Mouse (Mus musculus): ENCODE measurements around the gene Galp.
"Not testable (repeated sequence)": the region's sequence is repeated elsewhere in the genome, so short reads cannot be mapped to it uniquely, and the experiment has no call there.

The Galp gene

GRCm38 (mm10) chr7:6179013-6179412 is 17.9 kb upstream of the Galp start:
- no peak for DNase-seq

- no peak for DNase-seq
Measured at GRCm38 (mm10) chr7:6182882-6183281, 14.0 kb upstream of the Galp start.

DNA sequence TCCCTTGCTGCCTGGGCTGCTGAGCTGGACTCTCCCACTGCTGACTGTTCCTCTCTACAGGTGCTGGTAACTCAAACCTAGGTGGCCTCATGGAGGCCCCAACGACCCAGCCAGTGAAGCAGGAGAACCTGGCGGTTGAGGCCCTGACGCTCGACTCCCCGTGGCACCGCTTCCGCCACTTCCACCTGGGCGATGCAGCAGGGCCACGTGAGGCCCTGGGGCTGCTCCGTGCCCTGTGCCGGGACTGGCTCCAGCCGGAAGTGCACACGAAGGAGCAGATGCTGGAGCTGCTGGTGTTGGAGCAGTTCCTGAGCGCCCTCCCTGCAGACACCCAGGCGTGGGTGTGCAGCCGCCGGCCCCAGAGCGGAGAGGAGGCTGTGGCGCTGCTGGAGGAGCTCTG is 13.1 kb upstream of the Galp start:
- no peak for DNase-seq

DNA sequence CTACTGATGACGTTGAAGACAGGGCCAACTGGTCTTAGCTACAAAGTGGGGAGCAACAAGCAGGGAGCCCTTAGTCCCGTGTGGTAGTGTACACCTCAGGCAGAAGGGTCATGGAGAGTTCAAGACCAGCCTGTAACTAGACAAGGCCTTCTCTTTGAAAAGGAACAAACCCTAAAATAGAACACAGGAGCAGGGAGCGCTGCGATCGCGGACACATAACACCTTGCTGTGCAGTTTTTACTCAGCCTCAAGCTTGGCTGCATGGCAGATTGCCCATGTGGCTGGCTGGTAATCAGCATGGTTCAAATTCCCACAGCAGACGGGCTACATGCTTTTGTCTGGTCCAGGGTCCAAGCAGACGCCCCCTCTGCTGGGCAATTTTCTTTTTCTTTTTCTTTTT is 12.4 kb upstream of the Galp start:
- no peak for DNase-seq

DNA sequence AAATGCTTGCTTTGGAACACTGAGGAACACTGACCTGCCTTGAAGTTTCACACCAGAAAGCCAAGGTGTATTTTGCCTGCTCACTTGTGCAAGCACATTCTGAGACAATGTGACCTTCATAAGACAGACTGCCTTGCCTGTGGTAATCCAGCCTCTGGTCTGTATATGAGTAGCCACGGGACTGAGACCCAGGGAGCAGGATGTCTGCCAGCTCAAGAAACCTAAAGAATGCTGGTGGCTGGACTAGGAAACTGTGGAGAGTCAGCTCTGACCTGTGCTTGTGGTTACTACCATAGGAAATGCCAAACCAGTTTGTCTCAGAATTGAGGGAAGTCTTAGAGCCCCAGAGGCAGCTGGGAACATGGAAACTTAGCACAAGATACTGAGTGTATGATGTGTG is 11.5 kb upstream of the Galp start:
- DNase-seq: no peak

GRCm38 (mm10) chr7:6186176-6186575 is 10.7 kb upstream of the Galp start:
- DNase-seq: no peak

- DNase-seq: no peak
Measured at GRCm38 (mm10) chr7:6186756-6187155, 10.1 kb upstream of the Galp start.

DNA sequence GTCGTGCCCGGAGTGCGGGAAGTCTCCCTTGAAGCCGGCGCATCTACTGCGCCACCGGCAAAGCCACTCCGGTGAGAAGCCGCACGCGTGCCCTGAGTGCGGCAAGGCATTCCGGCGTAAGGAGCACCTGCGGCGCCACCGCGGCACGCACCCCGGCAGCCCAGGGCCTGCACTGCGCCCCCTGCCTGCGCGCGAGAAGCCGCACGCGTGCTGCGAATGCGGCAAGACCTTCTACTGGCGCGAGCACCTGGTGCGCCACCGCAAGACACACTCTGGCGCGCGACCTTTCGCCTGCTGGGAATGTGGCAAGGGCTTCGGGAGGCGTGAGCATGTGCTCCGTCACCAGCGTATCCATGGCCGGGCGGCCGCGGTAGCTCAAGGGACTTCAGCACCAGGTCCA is 7.3 kb upstream of the Galp start:
- no peak for DNase-seq

DNA sequence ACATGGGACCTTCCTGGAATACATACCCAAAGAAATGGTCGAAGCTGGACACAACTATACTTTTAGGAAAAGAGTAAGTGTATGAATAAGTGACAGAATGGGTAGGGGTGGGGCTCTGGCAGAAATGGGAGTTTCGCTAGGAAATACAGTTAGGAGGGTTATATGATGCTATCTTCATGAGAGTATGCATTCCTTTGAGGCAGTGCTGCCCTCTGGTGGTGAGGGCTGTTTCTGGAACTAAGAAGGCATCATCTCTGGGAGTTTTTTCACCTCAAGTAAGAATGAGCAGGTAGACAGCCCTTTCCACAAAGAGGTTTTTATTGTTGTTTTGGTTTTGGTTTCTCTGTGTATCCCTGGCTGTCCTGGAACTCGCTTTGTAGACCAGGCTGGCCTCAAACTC is 5.5 kb upstream of the Galp start:
- DNase-seq: peak; percentile 48 to 77

DNA sequence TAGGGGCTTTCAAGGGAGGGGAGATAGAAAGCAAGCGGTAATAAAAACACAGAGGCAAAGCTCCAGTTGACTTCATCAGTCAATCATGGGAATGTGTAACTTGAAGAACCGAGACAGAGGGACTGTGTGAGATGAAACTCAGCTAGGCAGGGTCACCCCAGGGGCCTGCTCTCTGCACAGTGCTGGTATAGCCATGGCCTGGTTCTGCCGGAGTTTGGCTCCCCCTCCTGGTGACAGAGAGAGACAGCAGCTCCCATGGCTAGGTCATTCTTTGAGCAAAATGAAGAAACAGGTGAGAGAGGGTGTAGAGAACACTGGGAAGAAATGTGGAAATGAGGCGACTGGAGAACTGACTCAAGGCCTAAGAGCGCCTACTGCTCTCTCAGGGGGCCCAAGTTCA is 2.8 kb upstream of the Galp start:
- DNase-seq: peak; percentile 51 to 74

GRCm38 (mm10) chr7:6195777-6196176 is 1.1 kb upstream of the Galp start:
- DNase-seq: no peak

DNA sequence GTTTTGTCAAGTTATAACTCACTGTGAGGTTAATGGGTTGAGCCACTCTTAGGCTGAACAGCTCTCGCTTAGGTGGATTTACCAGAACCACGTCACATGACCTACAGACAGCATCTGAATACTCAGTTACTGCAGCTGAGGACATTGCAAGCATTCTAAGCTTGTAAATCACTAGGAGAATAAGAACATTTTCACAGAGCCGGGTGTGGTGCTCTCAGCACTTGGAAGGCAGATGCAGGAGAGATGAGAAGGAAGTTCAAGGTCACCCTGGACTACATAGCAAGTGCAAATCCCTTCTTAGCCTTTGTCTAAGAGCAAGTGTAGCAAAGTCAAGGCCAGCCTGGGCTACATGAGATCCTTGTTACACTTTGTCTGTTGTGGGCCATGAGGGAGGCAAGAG is 7.3 kb downstream of the Galp start:
- DNase-seq: no peak

GRCm38 (mm10) chr7:6213144-6213543 is 16.3 kb downstream of the Galp start:
- peak in 1 of 2 experiments; percentile 13 for DNase-seq

DNA sequence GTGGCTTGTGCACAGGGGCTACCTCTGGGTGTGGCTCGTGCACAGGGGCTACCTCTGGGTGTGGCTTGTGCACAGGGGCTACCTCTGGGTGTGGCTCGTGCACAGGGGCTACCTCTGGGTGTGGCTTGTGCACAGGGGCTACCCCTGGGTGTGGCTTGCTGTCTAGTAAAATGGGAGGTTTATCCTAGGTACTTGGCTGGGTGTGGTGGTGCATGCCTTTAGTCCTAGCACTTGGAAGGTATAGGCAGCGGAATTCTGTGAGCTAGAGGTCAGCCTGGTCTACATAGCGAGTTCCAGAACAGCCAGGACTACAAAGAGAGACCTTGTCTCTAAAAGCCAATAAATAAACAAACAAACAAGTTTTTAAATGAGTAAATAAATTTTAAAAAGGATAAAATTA is 17.8 kb downstream of the Galp start:
- not testable (repeated sequence) for DNase-seq

GRCm38 (mm10) chr7:6220147-6220546 is 23.3 kb downstream of the Galp start:
- no peak for DNase-seq

- no peak for DNase-seq
Measured at GRCm38 (mm10) chr7:6221978-6222377, 25.1 kb downstream of the Galp start, which contains the start of gene Zscan5b. Zscan5b (plus strand) TSS chr7:6222278.

DNA sequence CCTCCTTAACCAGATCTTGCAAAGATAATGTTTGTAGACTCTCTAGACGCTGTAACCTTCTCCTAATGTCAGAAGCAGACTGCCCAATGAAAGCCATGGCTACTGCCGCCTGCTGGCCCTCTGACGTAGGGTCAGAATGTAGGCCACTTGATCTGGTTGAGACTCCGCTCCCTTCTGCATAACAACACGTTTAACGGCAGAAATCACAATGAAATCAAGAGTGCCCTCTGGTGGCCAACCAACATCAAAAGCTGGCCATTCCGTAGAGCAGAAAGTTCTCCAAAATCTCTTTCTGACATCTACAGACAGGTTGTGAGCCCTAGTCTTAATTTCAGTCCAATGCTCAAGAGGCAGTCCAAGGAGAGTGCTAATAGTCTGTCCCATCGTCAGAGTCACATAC is 31.6 kb downstream of the Galp start:
- DNase-seq: not testable (repeated sequence)

GRCm38 (mm10) chr7:6239787-6240186 is 42.9 kb downstream of the Galp start:
- no peak for DNase-seq

GRCm38 (mm10) chr7:6240841-6241425 is 44.0 kb downstream of the Galp start:
- peak in 1 of 2 experiments; percentile 49 for DNase-seq

DNA sequence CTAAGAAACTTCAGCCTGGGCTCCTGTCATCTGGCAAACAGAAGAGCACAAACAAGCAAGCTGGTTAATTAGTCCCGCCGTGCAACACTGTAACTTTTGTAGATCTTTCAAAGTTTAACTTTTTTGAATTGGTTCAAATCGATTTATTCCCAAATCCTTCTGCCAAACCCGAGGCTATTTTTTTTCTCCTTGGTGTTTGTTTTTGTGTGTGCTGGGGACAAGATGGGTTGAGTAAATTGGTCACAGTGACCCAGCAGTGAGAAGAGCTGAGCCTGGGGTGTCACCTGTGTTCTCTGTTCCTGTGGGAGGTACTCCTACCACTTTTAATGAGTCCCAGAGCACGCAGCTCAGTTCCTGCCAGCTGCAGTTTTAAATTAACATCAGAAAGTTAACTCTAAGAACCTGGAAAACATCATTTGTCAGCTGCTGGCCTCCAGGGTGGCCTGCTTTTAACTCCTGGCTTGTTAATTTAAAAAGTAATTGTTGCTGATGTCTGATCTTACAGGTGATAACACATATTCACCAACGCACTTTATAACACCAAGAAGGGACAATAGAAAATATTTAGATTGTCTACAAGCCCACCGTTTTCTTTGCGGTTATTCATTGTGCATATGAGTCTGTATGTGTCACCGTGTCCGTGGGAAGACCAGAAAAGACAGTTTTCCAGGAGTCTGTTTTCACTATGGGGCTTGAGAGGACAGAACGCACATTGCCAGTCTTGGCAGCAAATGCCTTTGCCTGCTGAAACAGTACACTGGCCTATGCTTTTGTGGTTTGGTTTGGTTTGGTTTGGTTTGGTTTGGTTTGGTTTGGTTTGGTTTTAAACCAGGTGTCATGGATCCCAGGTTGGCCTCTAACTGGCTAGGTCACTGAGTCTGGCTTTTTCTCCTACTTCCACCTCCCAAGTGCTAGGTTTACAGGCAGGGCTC is 47.7 kb downstream of the Galp start:
- DNase-seq: no peak

DNA sequence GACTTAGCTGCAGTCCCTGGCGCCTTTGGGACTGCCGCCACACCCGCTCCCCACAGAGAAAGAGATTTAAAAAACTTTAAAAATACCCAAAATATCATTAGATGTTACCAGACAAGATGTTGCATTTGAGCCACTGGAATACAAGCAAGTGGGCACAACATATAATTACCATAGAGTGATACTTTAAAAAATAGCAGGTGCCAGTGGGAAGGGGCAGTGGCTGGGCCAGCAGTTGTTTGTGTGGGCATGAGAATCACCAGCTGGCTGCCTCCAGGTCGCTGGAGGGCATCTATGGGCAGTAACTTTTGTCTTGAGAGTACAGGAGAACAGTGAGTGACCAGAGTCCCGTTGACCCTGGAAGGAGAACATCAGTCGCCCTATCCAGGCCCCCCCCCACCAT is 55.5 kb downstream of the Galp start, which contains the start of gene Epp13:
TSS of gene Epp13 (plus strand) at position 301 of the 400 bp plus-strand sequence.
- no peak for DNase-seq

- DNase-seq: no peak
Measured at GRCm38 (mm10) chr7:6254451-6254850, 57.6 kb downstream of the Galp start.

GRCm38 (mm10) chr7:6257386-6257785 is 60.5 kb downstream of the Galp start:
- DNase-seq: no peak

All from lung, postnatal 4 days (tissue).